Mouse (Mus musculus) cerebellum, adult 2 months (tissue): ENCODE results near the gene Creld1. TPM values are rescaled to one million over a fixed set of nuclear protein-coding genes. Genes with fewer than 3 reads are reported as not detected.

Experiments
- DNase-seq, 2 experiments: peaks; one replicate each; pipeline ENCODE4 v3.0.0; 2021
- H3K27ac ChIP-seq: fragments of 200-500 bp; 2 replicates; pipeline ENCODE4 v1.5.1; 2012; ENCODE audit warnings: low read length, control low read depth, inconsistent platforms; ENCODE audit not compliant: insufficient read depth
- H3K27me3 ChIP-seq: fragments of 200-500 bp; 2 replicates; pipeline ENCODE4 v1.6.1; 2012; ENCODE audit warnings: inconsistent platforms, mild to moderate bottlenecking, low read length, moderate library complexity; ENCODE audit not compliant: control insufficient read depth, insufficient read depth
- H3K4me1 ChIP-seq: fragments of 200-500 bp; 2 replicates; pipeline ENCODE4 v1.6.1; 2011; ENCODE audit warnings: low read length; ENCODE audit not compliant: control insufficient read depth, insufficient read depth
- H3K4me3 ChIP-seq: fragments of 200-500 bp; replicated peaks from 2 replicates; pipeline ENCODE3; 2011; ENCODE audit warnings: mild to moderate bottlenecking, low read depth, low read length, control low read depth; ENCODE audit not compliant: insufficient read depth
- CTCF ChIP-seq: fragments of 200-500 bp; IDR thresholded peaks from 2 replicates; pipeline ENCODE4 v1.5.1; 2011; ENCODE audit warnings: low read depth, mild to moderate bottlenecking, control low read depth, low read length, moderate library complexity, borderline replicate concordance; ENCODE audit not compliant: insufficient read depth
- POLR2A ChIP-seq: fragments of 200-500 bp; IDR thresholded peaks from 2 replicates; pipeline ENCODE4 v1.6.1; 2011; ENCODE audit warnings: low read length, control low read depth, borderline replicate concordance; ENCODE audit not compliant: insufficient read depth
- WGBS: fragments of 180-500 bp; shearing (Covaris S2); methylation state at CpG from one replicate; pipeline ENCODE4 v1.1.7; 2018; 5-methylcytosine and 5-hydroxymethylcytosine counted together
- polyA plus RNA-seq: library from polyadenylated mRNA; depleted of rRNA; stranded (reverse); fragments of >200 nt; gene quantifications from 2 replicates; pipeline ENCODE4 v1.2.3, GENCODE M21; 2012

Gene Creld1
- polyA plus RNA-seq, 1 experiment, result 57.4 TPM

GRCm38 (mm10) chr6:113473246-113473645 lies 9.9 kb upstream of the Creld1 start:
- Histone ChIP-seq H3K27ac (no peak overlapping the region), H3K4me3 (no peak overlapping the region), H3K4me1 (peaks cover 12% of the 10 kb centered on the region; the same call in 1 of the 2 replicates), H3K27me3 (no peaks in the 10 kb centered on the region)
- 93% methylated on average over 2 of the region's 2 CpGs for WGBS
- TF ChIP-seq CTCF, result no peak
- no peak for TF ChIP-seq POLR2A
- no peak for DNase-seq

- Histone ChIP-seq H3K4me3 (no peak overlapping the region), H3K4me1 (peaks cover 12% of the 10 kb centered on the region; the same call in 1 of the 2 replicates), H3K27me3 (no peaks in the 10 kb centered on the region), H3K27ac (no peak overlapping the region)
- DNase-seq, result no peak
- TF ChIP-seq CTCF, result no peak
- no peak for TF ChIP-seq POLR2A
- 86% methylated on average over 6 of the region's 6 CpGs for WGBS
Measured at GRCm38 (mm10) chr6:113473715-113474114, 9.4 kb upstream of the Creld1 start.

- 56% methylated on average over 7 of the region's 7 CpGs for WGBS
- Histone ChIP-seq H3K4me1 (peaks cover 10% of the 10 kb centered on the region), H3K27ac (no peak overlapping the region), H3K27me3 (no peaks in the 10 kb centered on the region), H3K4me3 (no peak overlapping the region)
- no peak for TF ChIP-seq POLR2A
- DNase-seq, result no peak
Measured at GRCm38 (mm10) chr6:113477353-113477752, 5.7 kb upstream of the Creld1 start.

- no peak for DNase-seq
- no peaks in the 10 kb centered on the region for H3K27me3 ChIP-seq
- no peak for TF ChIP-seq POLR2A
- no peak for TF ChIP-seq CTCF
- H3K27ac ChIP-seq, result no peak overlapping the region
- H3K4me1 ChIP-seq, result peaks cover 10% of the 10 kb centered on the region
- 54% methylated on average over 10 of the region's 10 CpGs for WGBS
- no peak overlapping the region for H3K4me3 ChIP-seq
Measured at GRCm38 (mm10) chr6:113478906-113479305, 4.2 kb upstream of the Creld1 start.

- Histone ChIP-seq H3K27ac (no peak overlapping the region), H3K27me3 (no peaks in the 10 kb centered on the region), H3K4me1 (peaks cover 15% of the 10 kb centered on the region), H3K4me3 (no peak overlapping the region)
- WGBS, result 52% methylated on average over 18 of the region's 18 CpGs
- DNase-seq, result peak in 1 of 2 experiments; percentile 33
- TF ChIP-seq CTCF, result no peak
- no peak for TF ChIP-seq POLR2A
Measured at GRCm38 (mm10) chr6:113480555-113481373, 2.3 kb upstream of the Creld1 start.

- under 1% methylated on average over 65 of the region's 65 CpGs for WGBS
- Histone ChIP-seq H3K27ac (peak overlapping the region; percentile 70), H3K27me3 (no peaks in the 10 kb centered on the region), H3K4me1 (peaks cover 17% of the 10 kb centered on the region), H3K4me3 (peak overlapping the region; percentile 94)
- TF ChIP-seq CTCF, result peak; percentile 29; the same call in 1 of the 2 replicates
- TF ChIP-seq POLR2A, result no peak
- peak; percentile 78 to 83 for DNase-seq
Measured at GRCm38 (mm10) chr6:113482477-113483099, 509 bp upstream of the Creld1 start.

GRCm38 (mm10) chr6:113483729-113484128 lies 632 bp downstream of the Creld1 start:
- Histone ChIP-seq H3K4me1 (peaks cover 17% of the 10 kb centered on the region), H3K4me3 (peak overlapping the region; percentile 94), H3K27me3 (no peaks in the 10 kb centered on the region), H3K27ac (peak overlapping the region; percentile 96)
- DNase-seq, result peak; percentile 58 to 63
- 1% methylated on average over 10 of the region's 10 CpGs for WGBS
- TF ChIP-seq CTCF, result no peak
- TF ChIP-seq POLR2A, result no peak
